Mouse (Mus musculus) spleen, adult 2 months (tissue): ENCODE results near the gene Tax1bp1.

Experiments used
- CTCF ChIP-seq: fragments of 200-500 bp; IDR thresholded peaks from 2 replicates; pipeline ENCODE4 v1.5.1; 2011; ENCODE audit warnings: mild to moderate bottlenecking, inconsistent platforms; ENCODE audit not compliant: insufficient read depth, insufficient read length, insufficient replicate concordance; ENCODE audit errors: extremely low read depth
- POLR2A ChIP-seq: fragments of 200-500 bp; IDR thresholded peaks from 2 replicates; pipeline ENCODE4 v1.6.1; 2011; ENCODE audit warnings: low read depth, low read length, inconsistent platforms

DNA sequence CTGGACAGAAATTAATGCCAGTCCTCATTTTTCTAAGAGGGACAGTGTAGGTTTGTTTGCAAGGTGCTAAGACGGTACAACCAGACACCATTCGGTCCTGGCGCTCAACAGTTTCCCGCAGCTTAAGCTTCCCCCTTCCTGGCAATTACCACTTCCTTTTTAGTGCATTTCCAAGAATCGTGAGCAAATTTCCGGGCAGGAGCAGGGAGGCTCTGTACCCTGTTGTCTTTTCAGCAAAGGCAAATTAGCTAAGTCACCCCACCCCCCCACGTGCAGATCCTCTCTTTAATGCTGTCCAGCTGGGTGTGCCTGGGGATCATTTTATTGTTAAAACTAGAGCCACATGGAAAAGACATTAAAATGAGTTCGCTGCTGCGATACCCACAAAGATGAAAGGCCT is 88.7 kb downstream of the Tax1bp1 start:
- TF ChIP-seq POLR2A = no peak
- no peak for TF ChIP-seq CTCF
